Mouse (Mus musculus) spleen, embryonic (tissue): ENCODE measurements at regions not wholly inside any gene's neighbourhood (a gene's known extent, or its start where the extent isn't known, plus 50 kb on each side); places are given as distances from the start of the nearest gene placed in this dataset.

Experiments used
- CTCF ChIA-PET: fragments of 350-600 bp; sonication (Branson Sonifier 250); formaldehyde crosslinking; loops from one replicate; lab custom pipeline; 2022; lab: Charles Lee

DNA sequence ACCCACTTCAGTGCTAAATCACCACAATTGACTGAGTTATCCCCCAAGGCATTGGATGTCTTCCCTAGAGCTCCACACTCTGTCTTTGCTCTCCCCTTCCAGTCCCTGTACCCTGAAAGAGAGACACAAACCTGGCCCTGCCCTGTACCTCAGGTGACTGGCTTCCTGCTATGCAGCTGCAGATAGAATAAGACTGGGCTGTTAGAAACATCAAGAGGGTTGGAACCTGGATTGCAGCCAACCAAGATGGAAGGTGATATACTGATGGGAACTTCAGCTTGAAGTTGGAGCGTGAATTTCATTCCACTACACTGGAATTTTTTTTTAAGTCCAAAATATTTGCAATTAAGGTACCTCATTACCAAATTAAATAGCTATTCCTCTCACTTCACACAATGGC, 379.0 kb upstream of the Mgmt start:
- CTCF ChIA-PET: no interaction called here

DNA sequence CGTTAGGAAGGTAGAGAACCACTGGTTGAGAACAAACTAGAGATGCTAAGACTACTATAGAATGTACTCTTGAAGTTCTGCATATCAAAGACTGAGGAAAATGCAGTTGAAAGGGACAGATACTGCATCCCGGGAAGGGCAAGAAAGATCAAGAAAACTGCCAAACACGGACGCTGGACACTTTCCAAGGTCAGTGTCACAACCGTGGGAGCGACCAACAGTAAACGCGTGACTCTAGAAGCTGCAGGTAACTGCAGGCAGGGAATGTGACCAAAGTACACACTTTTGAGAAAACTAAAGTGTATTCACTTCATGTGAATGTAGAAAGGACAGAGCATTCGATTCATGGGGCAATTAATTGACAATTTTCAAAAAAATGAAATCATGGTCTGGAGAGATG, 368.6 kb upstream of the Mgmt start:
- CTCF ChIA-PET: no interaction called here

DNA sequence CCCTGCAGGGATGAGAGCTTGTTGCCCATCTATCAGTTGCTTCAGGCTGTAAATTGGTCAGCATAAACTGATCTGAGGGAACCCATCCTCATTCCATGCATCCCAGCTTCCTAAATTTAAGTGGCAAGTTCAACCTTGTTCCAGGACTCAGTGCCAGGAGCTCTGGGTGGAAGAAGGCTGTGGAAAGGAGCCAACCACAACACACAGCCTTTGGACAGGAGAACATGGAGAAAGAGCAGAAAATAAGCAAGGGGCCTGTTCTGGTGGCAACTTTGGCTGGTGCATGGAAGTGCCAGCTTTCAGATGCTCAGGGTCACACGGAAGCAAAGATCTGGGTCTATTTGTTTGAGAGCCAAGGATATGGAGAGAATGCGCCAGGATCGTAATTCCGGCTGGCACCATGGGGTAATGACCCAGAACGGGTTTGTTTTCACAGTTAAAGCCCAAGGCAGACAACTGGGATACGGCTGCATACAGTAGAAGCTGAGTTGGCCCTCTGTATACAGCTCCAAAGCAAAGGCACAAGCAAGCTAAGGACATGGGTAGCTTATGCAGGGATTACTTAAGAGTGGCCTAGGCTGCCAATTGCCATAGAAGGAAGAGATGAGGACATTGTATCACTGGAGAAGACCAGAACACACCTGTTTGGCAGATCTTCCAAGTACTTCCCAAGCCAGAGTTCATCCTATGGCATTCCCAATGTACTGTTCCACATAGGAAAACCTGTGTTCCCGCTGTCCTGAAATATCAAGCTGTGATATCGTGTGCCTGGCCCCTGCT, 364.2 kb upstream of the Mgmt start:
- CTCF ChIA-PET: no interaction called here

GRCm38 (mm10) chr7:136531301-136531700, 363.1 kb upstream of the Mgmt start:
- CTCF ChIA-PET: no interaction called here

DNA sequence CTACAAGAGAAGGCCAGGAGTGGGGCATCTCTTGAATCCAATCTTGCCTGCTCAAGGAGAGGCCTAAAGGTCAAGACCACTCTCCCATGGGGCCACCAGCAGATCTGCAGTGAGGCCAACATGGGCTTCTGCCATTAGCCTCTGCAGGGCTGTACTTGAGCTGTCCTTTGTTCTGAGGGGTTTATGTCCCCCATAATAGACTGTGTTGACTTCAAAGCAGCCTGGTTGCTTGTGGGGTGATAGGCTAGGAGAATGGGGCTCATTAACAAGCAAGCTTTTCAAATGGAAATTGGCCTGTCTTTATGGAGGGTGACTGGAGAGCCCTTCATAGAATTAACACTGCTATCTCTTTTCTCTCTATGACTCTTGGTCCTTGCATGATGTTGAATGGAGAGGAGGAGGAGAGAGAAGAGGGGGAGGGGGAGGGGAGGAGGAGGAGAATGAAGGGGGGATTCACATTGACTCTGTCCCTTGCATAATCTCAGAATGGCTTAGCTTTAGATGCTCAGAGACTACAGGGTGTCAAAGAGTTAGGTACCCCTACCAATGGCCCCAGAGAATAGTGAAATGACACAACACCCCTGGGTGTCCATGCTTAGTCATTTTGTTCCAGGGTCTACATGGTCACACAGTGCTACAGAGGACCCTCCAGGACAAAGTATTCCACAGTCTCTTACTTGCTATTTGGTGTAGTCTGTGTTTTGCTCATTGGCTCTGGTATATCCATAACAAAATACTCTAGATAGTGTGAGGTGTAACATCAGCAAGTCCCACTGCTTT, 352.3 kb upstream of the Mgmt start:
- CTCF ChIA-PET: no interaction called here

DNA sequence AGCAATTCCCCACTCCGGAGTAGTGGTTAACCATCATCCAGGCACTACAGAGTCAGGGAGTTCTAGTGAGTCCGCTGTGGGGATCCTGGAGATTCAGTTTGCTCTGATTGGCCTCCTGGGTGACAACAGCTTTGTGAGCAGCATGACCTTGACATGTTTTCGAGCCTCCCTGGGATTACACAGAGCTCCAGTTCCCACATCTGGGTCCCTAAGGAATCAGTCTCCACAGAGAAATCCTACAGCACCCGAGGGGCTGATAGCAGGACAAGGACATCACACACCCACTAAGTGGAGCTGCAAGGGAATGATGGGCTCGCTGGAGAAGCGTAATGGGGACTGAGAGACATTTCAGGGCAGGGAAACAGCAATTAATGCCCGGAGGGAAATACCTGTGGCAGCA, 351.5 kb upstream of the Mgmt start:
- CTCF ChIA-PET: no interaction called here

DNA sequence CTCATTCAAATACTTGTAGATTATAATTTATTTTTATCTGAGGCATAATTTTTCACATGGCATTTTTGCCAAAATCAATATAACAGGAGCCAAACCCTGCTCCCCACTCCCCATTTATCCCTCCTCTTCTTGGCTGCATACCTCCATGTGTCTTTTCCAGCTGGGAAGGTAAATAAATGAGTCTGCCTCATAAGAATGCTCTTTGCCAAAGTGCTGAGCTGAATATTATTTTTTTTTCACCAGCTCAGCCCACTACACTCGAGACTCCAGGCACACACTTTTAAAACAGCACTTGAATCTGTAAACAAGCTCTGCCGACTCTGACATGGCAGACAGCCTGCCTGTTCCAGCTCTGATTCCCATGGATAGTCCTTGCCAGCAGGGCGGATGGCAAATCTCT, 346.6 kb upstream of the Mgmt start:
- CTCF ChIA-PET: no interaction called here

DNA sequence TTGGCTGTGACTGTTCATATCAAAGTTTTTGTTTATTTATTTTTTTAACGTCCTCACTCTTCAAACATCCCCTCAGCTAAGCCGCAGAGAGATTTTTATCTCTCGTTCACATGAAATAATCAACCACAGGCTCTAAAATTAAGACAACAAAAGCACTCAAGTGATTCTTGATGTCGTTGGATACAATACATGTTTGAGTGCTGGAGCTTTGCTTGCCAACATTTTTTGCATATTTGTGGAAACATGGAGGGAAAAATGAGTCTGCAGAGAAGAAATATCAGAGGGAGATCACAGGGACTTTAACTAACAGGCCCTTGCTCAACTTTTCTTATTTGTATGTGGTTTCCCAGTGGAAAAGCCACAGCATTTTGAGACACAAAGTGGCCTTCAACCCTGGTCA, 338.0 kb upstream of the Mgmt start:
- CTCF ChIA-PET: no interaction called here

- CTCF ChIA-PET: no interaction called here
Measured at GRCm38 (mm10) chr7:136559536-136559935, 334.9 kb upstream of the Mgmt start.

- CTCF ChIA-PET: no interaction called here
Measured at GRCm38 (mm10) chr7:136570911-136571310, 323.5 kb upstream of the Mgmt start.

DNA sequence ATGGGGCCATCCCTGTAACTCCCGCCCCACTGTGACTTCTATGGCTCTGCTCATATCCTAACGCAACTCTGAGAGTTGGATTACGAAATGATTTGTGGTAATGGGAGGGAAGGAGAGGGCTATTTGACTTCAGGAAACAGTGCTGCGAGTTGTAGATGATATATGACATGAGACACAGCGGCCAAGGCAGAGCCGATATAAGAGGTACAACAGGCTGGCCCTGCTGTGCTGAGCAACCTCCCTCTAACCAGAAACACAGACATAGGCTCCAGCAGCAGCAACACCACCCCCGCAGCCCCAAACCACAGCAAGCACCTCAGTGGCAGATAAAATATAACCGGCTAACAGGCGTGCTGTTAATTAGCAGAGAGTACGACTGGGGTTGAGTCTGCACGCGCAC, 312.5 kb upstream of the Mgmt start:
- CTCF ChIA-PET: no interaction called here

- CTCF ChIA-PET: no interaction called here
Measured at GRCm38 (mm10) chr7:136584361-136584760, 310.1 kb upstream of the Mgmt start.

- CTCF ChIA-PET: no interaction called here
Measured at GRCm38 (mm10) chr7:136588491-136588890, 305.9 kb upstream of the Mgmt start.

- CTCF ChIA-PET: no interaction called here
Measured at GRCm38 (mm10) chr7:136590947-136591346, 303.5 kb upstream of the Mgmt start.

DNA sequence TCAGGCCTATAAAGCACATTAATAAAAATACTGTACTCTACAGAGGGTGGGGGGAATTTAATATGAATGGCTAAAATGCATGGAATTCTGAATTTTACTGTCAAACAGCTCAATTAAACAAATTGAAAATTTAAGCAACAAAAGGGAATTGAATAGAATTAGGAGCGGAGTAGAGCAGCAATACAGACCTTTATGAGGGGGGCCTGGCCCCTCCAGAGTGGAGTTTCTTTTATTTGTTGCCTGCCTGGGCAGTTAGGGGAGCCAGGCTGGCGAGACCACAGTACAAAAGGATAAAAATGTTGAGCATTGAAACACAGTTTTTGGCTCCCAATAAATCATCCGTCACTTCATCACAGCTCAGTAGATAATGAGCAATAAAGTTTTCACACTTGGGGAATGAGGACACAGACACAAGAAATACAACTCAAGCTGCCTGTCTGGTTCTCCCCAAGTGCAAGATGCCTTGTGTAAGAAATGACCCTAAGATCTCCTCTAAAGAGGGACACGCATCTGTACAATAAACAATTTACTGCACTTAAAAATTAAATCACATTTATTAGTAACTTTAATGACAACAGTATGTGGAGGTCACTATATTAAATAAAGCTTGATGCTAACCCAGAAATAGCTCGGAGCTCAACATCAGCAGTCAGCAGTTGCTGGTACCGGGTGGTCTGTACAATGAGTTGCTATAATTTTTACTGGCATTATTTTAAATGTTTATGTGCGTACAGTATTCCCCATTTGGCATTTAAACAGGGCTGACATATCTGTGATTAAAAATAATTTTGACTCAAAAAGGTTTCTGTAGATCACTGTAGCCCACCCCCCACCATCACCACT, 286.9 kb upstream of the Mgmt start:
- CTCF ChIA-PET: no interaction called here

GRCm38 (mm10) chr7:136613496-136613895, 280.9 kb upstream of the Mgmt start:
- CTCF ChIA-PET: no interaction called here

DNA sequence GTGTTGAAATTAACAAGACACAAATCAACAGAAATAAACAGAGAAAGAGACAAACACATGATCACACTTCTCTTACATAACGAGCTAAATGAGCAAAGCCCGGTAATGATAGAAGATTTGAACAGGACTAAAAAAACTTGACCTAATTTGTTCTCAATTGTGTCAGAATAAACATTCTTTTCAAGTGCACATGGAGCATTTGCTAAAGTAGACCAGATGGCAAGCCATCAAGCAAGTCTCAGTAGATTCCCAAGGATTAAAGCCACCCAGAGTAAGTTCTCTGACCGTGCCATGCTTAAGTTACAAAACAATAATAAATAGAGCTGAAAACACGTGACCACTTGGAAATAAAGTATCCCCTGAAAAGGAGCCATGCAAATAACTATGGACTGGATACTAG, 269.9 kb upstream of the Mgmt start:
- CTCF ChIA-PET: no interaction called here

GRCm38 (mm10) chr7:136631089-136631488, 263.3 kb upstream of the Mgmt start:
- CTCF ChIA-PET: no interaction called here

GRCm38 (mm10) chr7:136640160-136640559, 254.3 kb upstream of the Mgmt start:
- CTCF ChIA-PET: no interaction called here

- CTCF ChIA-PET: no interaction called here
Measured at GRCm38 (mm10) chr7:136640771-136641170, 253.6 kb upstream of the Mgmt start.

GRCm38 (mm10) chr7:136649796-136650195, 244.6 kb upstream of the Mgmt start:
- CTCF ChIA-PET: no interaction called here

- CTCF ChIA-PET: no interaction called here
Measured at GRCm38 (mm10) chr7:136659930-136660329, 234.5 kb upstream of the Mgmt start.
